Mouse (Mus musculus): ENCODE results near the gene Prpf3.

- TF ChIP-seq POLR2A (IDR thresholded peaks at IDR 0.05; ENCODE audit: control insufficient read depth, low read depth, low read length) (no peak), CTCF (IDR thresholded peaks at IDR 0.05; ENCODE audit: control insufficient read depth, insufficient read depth, insufficient replicate concordance, low read depth, low read length) (no peak)
Observed at GRCm38 (mm10) chr3:95872048-95872447, 16.4 kb upstream of the Prpf3 start.
